Mouse (Mus musculus): ENCODE results near the gene Mrpl17.

Mrpl17 gene

GRCm38 (mm10) chr7:105786506-105787284 is 24.2 kb downstream of the Mrpl17 start:
- DNase-seq (ENCODE audit: low spot score), result no peak

DNA sequence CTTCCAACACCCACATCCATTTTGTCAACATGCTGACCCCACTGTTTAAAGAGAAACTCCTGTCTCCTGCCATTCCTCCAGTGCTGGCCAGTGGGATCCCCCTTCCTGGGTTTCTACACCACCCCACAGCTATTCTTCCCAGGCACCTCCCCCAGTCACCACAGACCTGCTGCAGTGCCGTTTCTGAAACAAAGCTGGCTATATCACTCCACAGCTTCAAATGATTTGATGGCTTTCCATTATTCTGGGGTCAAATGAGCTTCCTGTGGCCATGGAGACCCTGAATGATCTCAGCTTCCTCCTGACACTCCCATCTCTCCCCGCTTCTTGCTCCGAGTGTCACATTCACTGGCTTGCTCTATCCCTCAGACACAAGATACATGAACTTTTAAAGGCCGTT is 26.3 kb downstream of the Mrpl17 start:
- no peak for DNase-seq (ENCODE audit: low spot score)

DNA sequence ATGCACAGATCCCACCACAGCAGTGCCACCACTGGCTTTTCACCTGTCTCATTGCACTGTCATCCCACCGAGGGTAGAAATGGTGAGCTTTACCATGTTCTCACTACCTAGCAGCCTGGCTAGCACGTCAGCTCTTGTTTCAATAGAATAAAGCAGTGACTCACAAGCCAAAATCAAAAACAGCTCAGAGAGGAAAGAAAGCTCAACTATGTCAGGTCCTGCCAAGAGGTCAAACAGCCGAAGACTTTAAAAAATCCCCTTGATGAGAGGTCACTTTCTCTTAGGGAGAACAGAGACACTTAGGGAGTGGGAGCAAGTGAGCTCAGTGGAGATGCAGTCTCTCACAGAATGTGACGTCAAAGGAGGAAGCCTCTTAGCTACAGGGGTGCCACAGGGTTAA is 27.0 kb downstream of the Mrpl17 start:
- no peak for DNase-seq (ENCODE audit: low spot score)

DNA sequence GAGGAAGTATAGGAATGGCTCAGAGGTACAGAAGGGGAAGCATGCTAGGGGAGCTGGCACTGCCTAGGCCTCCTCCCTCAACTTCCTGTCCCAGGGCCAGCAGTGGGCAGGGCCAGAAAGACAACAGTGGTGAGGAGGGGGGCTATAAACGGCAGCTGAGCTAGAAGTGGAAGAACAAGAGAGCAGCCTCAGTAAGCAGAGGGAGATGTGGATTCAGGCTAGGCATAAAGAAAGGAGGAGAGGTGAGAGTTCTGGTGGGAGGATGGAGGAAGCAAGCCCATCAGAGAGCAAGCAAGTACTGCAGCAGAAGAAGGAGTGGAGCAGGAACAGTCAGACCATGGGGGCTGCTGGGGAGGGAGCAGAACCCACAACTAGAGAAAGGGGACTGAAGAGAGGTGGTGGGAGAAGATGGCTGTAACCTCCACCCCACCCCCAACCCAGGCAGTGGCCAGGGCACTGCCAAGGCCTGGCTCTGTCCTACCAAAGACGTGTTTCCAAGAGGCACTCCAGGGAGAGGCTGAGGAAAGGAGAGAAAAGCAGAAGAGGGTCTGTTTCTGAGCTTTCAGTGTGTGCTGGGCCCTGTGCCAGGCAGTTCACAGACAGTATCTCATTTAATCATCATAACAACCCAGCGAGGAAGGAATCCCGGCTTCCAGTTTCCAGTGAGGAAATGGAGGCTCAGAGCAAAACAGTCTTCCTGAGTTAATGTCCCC is 32.2 kb downstream of the Mrpl17 start:
- no peak for DNase-seq (ENCODE audit: low spot score)

GRCm38 (mm10) chr7:105777797-105778552 is 32.9 kb downstream of the Mrpl17 start:
- peak; percentile 27 for DNase-seq (ENCODE audit: low spot score)

GRCm38 (mm10) chr7:105777316-105777715 is 33.6 kb downstream of the Mrpl17 start:
- no peak for DNase-seq (ENCODE audit: low spot score)

DNA sequence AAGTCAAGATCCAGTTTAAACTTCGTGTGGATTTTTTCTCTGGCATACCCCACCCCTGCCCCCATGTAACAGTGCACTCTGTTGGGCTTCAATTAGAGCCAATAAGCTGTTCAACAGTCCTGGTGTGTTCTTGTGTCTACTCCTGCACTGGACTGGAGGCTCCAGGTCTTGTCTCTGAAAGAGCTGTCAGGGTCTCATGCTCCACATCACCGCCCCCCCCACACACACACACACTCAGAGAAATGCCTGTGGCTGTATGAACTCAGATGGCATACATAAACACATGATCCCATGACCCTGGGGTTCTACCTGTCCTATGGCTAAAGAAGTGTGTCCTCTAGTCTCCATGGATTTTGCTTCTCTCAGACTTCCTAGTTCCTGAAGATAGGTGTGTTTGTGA is 34.9 kb downstream of the Mrpl17 start:
- no peak for DNase-seq (ENCODE audit: low spot score)

GRCm38 (mm10) chr7:105774661-105775060 is 36.2 kb downstream of the Mrpl17 start:
- DNase-seq (ENCODE audit: low spot score), result no peak

- no peak for DNase-seq (ENCODE audit: low spot score)
These were observed 37.9 kb downstream of the Mrpl17 start for GRCm38 (mm10) chr7:105773041-105773440.

- no peak for DNase-seq (ENCODE audit: low spot score)
These were observed 38.6 kb downstream of the Mrpl17 start for GRCm38 (mm10) chr7:105772331-105772730.

GRCm38 (mm10) chr7:105769959-105770358 is 40.9 kb downstream of the Mrpl17 start:
- no peak for DNase-seq (ENCODE audit: low spot score)

- DNase-seq (ENCODE audit: low spot score), result no peak
These were observed 43.2 kb downstream of the Mrpl17 start for GRCm38 (mm10) chr7:105767729-105768165.

GRCm38 (mm10) chr7:105764331-105764730 is 46.6 kb downstream of the Mrpl17 start:
- no peak for DNase-seq (ENCODE audit: low spot score)

DNA sequence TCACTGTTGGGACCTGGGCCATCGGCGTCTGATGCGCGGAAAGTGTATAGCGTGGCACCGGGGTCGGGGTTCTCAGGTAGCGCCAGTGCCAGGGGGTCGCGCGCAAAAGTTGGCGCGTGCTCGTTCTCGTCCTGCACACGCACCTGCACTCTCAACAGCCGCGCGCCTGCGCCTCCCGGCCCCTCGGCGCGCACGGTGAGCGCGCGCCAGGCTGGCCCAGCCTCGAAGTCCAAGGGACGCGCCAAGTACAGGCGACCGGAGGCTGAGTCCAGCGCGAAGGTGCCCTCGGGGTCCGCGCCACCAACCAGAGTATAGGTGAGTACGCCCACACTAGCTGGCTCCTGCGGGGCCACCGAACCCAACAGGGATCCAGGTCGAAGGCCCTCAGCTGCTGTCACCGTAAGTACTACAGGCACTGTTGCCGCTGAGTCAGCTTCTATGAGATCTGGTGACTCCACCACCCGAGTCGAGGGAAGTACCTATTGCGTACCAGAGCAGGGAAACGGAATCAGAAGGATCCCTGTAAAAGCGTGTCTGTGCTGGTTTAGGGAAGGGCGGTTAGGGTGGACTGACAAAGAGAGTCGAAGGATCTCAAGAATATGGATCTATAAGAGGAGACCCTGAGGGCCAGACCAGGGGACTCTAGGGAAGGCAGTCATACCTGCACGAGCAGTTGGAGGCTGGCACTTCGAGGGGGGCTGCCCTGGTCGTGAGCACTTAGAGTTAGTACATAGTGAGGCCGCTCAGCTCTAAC is 48.2 kb downstream of the Mrpl17 start:
- DNase-seq (ENCODE audit: low spot score), result no peak

GRCm38 (mm10) chr7:105761813-105762484 is 49.0 kb downstream of the Mrpl17 start:
- no peak for DNase-seq (ENCODE audit: low spot score)

DNA sequence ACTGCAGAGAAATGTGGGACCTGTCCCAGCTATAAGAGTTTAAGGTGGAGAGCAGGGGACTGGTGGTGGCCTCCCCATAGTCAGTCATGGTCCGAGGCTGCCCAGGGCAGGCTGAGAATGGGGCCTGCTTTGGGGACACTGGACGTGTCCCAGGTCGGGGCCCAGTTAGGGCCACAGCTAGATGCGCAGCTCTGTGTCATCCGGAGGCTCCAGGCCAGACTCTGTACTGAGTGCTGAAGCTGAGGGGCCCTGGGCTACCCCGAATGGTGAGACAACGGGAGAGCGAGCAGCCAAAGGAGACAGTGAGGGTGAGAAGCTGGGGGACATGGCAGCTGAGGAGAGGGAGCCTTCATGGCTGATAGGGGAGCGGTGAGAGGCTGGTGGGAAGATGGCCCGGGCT is 57.6 kb downstream of the Mrpl17 start:
- DNase-seq (ENCODE audit: low spot score), result no peak
